Mouse (Mus musculus): ENCODE data around the gene Arsg. TPM values are rescaled to one million over a fixed set of nuclear protein-coding genes. Genes with fewer than 3 reads are reported as not detected.

Arsg gene
- total and polyA plus RNA-seq, 3 experiments: 0.79 to 3.3 (median 1.4) TPM

DNA sequence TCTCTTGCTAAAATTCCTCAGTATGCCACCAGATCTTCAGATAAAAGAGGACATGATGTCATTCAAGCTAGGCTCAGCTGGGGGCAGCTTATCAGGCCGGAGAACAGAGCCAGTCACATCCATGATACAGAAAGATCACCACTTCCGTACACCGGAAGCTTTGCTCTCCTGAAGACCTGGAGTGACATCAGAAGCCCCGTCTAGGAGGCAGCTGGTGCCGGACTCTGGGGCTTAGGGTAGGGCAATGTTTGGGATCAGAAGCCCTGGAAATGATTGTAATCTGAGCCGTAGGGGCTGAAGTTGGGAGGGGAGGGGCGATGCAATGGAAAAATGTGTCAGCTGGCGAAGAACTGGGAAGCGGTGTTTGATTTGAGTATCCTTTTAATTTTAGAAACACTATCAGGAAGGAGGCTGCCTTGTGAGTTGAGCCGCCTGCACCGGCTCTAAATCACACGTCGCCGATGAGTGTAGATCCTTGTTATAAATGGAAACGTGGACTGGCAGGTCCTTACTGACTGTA, 149.4 kb downstream of the Arsg start:
- Histone ChIP-seq H3K4me1 (ENCODE audit: control insufficient read depth in 1 of 2, insufficient read depth in 2 of 2) (peaks cover 0 to 4% of the 10 kb centered on the region in 2 experiments; a peak in 2 of 4 replicates), H3K4me2 (ENCODE audit: insufficient read depth, low read depth, poor library complexity, severe bottlenecking) (no peak overlapping the region), H3K27me3 (replicated peaks) (no peaks in the 10 kb centered on the region), H3K36me3 (replicated peaks in 1 of 2; ENCODE audit: control insufficient read depth in 1 of 2, insufficient read depth in 1 of 2, low read length in 1 of 2) (no peaks in the 10 kb centered on the region), H3K9ac (ENCODE audit: insufficient read depth, low read depth) (no peak overlapping the region), H3K27ac (ENCODE audit: insufficient read depth, low read depth) (no peak overlapping the region), H3K79me2 (replicated peaks; ENCODE audit: control insufficient read depth, extremely low read depth, insufficient read depth, poor library complexity, severe bottlenecking) (no peaks in the 10 kb centered on the region), H3K9me3 (replicated peaks; ENCODE audit: low read length) (peaks cover 6% of the 10 kb centered on the region), H3K4me3 (replicated peaks in 1 of 3; ENCODE audit: low read depth in 2 of 3, low read length in 2 of 3, poor library complexity in 1 of 3) (no peak overlapping the region)
- in situ Hi-C loops (cut with MboI; ENCODE audit: low pct_ligation_motif_present, low pct_unique_long_range_greater_than_20kb, low sequenced_read_pairs) (no loop called here), dilution Hi-C loops (cut with MboI; ENCODE audit: extremely low pct_ligation_motif_present, extremely low pct_unique_long_range_greater_than_20kb, low sequenced_read_pairs) (no loop called here)
- no peak for DNase-seq (ENCODE audit: extremely low read depth)
- no peak for TF ChIP-seq SIN3A (IDR thresholded peaks at IDR 0.05; ENCODE audit: low read length)
- no peak for TF ChIP-seq EP300 (IDR thresholded peaks at IDR 0.05; ENCODE audit: low read length)
- TF ChIP-seq TBP (conservative IDR thresholded peaks at IDR 0.05; ENCODE audit: low read depth, low read length): no peak
- TF ChIP-seq MEF2A (IDR thresholded peaks at IDR 0.05; ENCODE audit: borderline replicate concordance, low read depth, low read length): no peak
- TF ChIP-seq JUN (IDR thresholded peaks at IDR 0.05; ENCODE audit: insufficient read depth, low read depth, low read length): no peak
- TF ChIP-seq ZC3H11A (IDR thresholded peaks at IDR 0.05; ENCODE audit: low read depth, low read length): no peak
- no peak for TF ChIP-seq SMC3 (IDR thresholded peaks at IDR 0.05; ENCODE audit: low read depth, low read length)
- no peak for TF ChIP-seq CHD1 (IDR thresholded peaks at IDR 0.05; ENCODE audit: low read depth, low read length)
- TF ChIP-seq ETS1 (conservative IDR thresholded peaks at IDR 0.05; ENCODE audit: low read depth, low read length): no peak
- TF ChIP-seq ZKSCAN1 (IDR thresholded peaks at IDR 0.05; ENCODE audit: borderline replicate concordance, low read depth, low read length): no peak
- no peak for TF ChIP-seq MAZ (IDR thresholded peaks at IDR 0.05; ENCODE audit: low read depth, low read length)
- TF ChIP-seq ELF1 (IDR thresholded peaks at IDR 0.05; ENCODE audit: low read depth, low read length): no peak
- TF ChIP-seq NELFE (IDR thresholded peaks at IDR 0.05; ENCODE audit: low read depth, low read length): no peak
- no peak for TF ChIP-seq TCF12 (IDR thresholded peaks at IDR 0.05; ENCODE audit: low read depth, low read length)
- no peak for TF ChIP-seq E2F4 (IDR thresholded peaks at IDR 0.05; ENCODE audit: insufficient replicate concordance, low read depth, low read length)
- no peak for TF ChIP-seq MAFK (IDR thresholded peaks at IDR 0.05; ENCODE audit: insufficient replicate concordance, low read length)
- TF ChIP-seq CHD2 (IDR thresholded peaks at IDR 0.05; ENCODE audit: low read length): no peak
- no peak for TF ChIP-seq USF2 (conservative IDR thresholded peaks at IDR 0.05; ENCODE audit: low read depth, low read length)

Other genes with a start within 250 kb of the Arsg start
- 0.50 and 0.55 TPM in 2 replicates for gene Rgs9, start 175.2 kb upstream of the Arsg start, total RNA-seq (2012; rRNA removed)
- 1.1 and 1.2 TPM in 2 replicates for gene Rgs9, start 175.2 kb upstream of the Arsg start, total RNA-seq (2014; rRNA removed)
- gene Rgs9, start 175.2 kb upstream of the Arsg start, polyA plus RNA-seq (2012; ENCODE audit: insufficient read length, low read depth): 1.3 and 1.4 TPM in 2 replicates
- 33.9 and 39.3 TPM in 2 replicates for gene Gna13, start 110.5 kb upstream of the Arsg start, total RNA-seq (2012; rRNA removed)
- gene Gna13, start 110.5 kb upstream of the Arsg start, total RNA-seq (2014; rRNA removed): 56.6 and 57.6 TPM in 2 replicates
- 32.2 and 33.4 TPM in 2 replicates for gene Gna13, start 110.5 kb upstream of the Arsg start, polyA plus RNA-seq (2012; ENCODE audit: insufficient read length, low read depth)
- 0.08 TPM in 2 replicates for gene 9930022D16Rik, start 59.5 kb upstream of the Arsg start, total RNA-seq (2012; rRNA removed)
- 0.08 TPM in 1 of 2 replicates, not detected in the other for gene 9930022D16Rik, start 59.5 kb upstream of the Arsg start, total RNA-seq (2014; rRNA removed)
- gene 9930022D16Rik, start 59.5 kb upstream of the Arsg start, polyA plus RNA-seq (2012; ENCODE audit: insufficient read length, low read depth): not detected in 2 replicates
- gene Amz2, start 47.4 kb upstream of the Arsg start, total RNA-seq (2012; rRNA removed): 19.7 and 23.3 TPM in 2 replicates
- 22.3 and 24.5 TPM in 2 replicates for gene Amz2, start 47.4 kb upstream of the Arsg start, total RNA-seq (2014; rRNA removed)
- 18.6 and 23.7 TPM in 2 replicates for gene Amz2, start 47.4 kb upstream of the Arsg start, polyA plus RNA-seq (2012; ENCODE audit: insufficient read length, low read depth)
- 14.1 and 18.3 TPM in 2 replicates for gene Slc16a6, start 224 bp downstream of the Arsg start, total RNA-seq (2012; rRNA removed)
- 18.7 and 20.9 TPM in 2 replicates for gene Slc16a6, start 224 bp downstream of the Arsg start, total RNA-seq (2014; rRNA removed)
- 18.9 and 24.2 TPM in 2 replicates for gene Slc16a6, start 224 bp downstream of the Arsg start, polyA plus RNA-seq (2012; ENCODE audit: insufficient read length, low read depth)
- 0.92 and 2.0 TPM in 2 replicates for gene Wipi1, start 138.6 kb downstream of the Arsg start, total RNA-seq (2012; rRNA removed)
- gene Wipi1, start 138.6 kb downstream of the Arsg start, total RNA-seq (2014; rRNA removed): 1.9 and 2.2 TPM in 2 replicates
- 1.4 and 1.8 TPM in 2 replicates for gene Wipi1, start 138.6 kb downstream of the Arsg start, polyA plus RNA-seq (2012; ENCODE audit: insufficient read length, low read depth)
- 89.6 and 93.1 TPM in 2 replicates for gene Prkar1a, start 176.0 kb downstream of the Arsg start, total RNA-seq (2012; rRNA removed)
- 104 and 111 TPM in 2 replicates for gene Prkar1a, start 176.0 kb downstream of the Arsg start, total RNA-seq (2014; rRNA removed)
- gene Prkar1a, start 176.0 kb downstream of the Arsg start, polyA plus RNA-seq (2012; ENCODE audit: insufficient read length, low read depth): 203 and 220 TPM in 2 replicates
- 0.08 TPM in 1 of 2 replicates, not detected in the other for gene Fam20a, start 248.9 kb downstream of the Arsg start, total RNA-seq (2012; rRNA removed)
- not detected in 2 replicates for gene Fam20a, start 248.9 kb downstream of the Arsg start, total RNA-seq (2014; rRNA removed)
- gene Fam20a, start 248.9 kb downstream of the Arsg start, polyA plus RNA-seq (2012; ENCODE audit: insufficient read length, low read depth): not detected in 2 replicates

Data from CH12.LX (cell line).